Mouse (Mus musculus): ENCODE measurements at regions not wholly inside any gene's neighbourhood (a gene's known extent, or its start where the extent isn't known, plus 50 kb on each side); places are given as distances from the start of the nearest gene placed in this dataset.
"Not testable (repeated sequence)": the region's sequence is repeated elsewhere in the genome, so short reads cannot be mapped to it uniquely, and the experiment has no call there.

GRCm38 (mm10) chr4:89753484-89753883, 74.2 kb downstream of the Dmrta1 start:
- no peaks in the 10 kb centered on the region for H3K79me3 ChIP-seq (ENCODE audit: low read depth)
- TF ChIP-seq MYOD1 (IDR thresholded peaks at IDR 0.05; ENCODE audit: control insufficient read depth, insufficient read length, low read depth) = no peak
- TF ChIP-seq MAX (IDR thresholded peaks at IDR 0.05) = no peak
- TF ChIP-seq FOSL1 (IDR thresholded peaks at IDR 0.05; ENCODE audit: insufficient read depth, low read length, poor library complexity, severe bottlenecking) = no peak
- H3K79me2 ChIP-seq (ENCODE audit: control insufficient read depth, insufficient read depth) = no peaks in the 10 kb centered on the region

GRCm38 (mm10) chr4:89776269-89776668, 97.0 kb downstream of the Dmrta1 start:
- TF ChIP-seq MYOD1 (IDR thresholded peaks at IDR 0.05; ENCODE audit: control insufficient read depth, insufficient read length, low read depth) (no peak), MAX (IDR thresholded peaks at IDR 0.05) (no peak), FOSL1 (IDR thresholded peaks at IDR 0.05; ENCODE audit: insufficient read depth, low read length, poor library complexity, severe bottlenecking) (no peak), USF1 (IDR thresholded peaks at IDR 0.05; ENCODE audit: low read depth) (no peak), MYOG (IDR thresholded peaks at IDR 0.05; ENCODE audit: control insufficient read depth, extremely low read depth, insufficient read length) (no peak), CEBPB (IDR thresholded peaks at IDR 0.05; ENCODE audit: low read depth) (no peak), CTCF (IDR thresholded peaks at IDR 0.05; ENCODE audit: control insufficient read depth, insufficient read depth, insufficient read length) (no peak)
- no peaks in the 10 kb centered on the region for H3K79me3 ChIP-seq (ENCODE audit: low read depth)
- peaks cover 3% of the 10 kb centered on the region for H3K27me3 ChIP-seq (ENCODE audit: control insufficient read depth, insufficient read depth, insufficient read length)
- H3K36me3 ChIP-seq (ENCODE audit: control insufficient read depth, insufficient read depth) = no peaks in the 10 kb centered on the region
- H3ac ChIP-seq (ENCODE audit: control insufficient read depth, insufficient read length, low read depth) = no peak overlapping the region
- no peaks in the 10 kb centered on the region for H3K79me2 ChIP-seq (ENCODE audit: control insufficient read depth, insufficient read depth)
- no peak overlapping the region for H3K4me3 ChIP-seq (ENCODE audit: insufficient read depth, poor library complexity, severe bottlenecking)

More at GRCm38 (mm10) chr4:89753484-89753883, 74.2 kb downstream of the Dmrta1 start:
- H3K36me3 ChIP-seq (ENCODE audit: control insufficient read depth, insufficient read depth) = no peaks in the 10 kb centered on the region
- H3K4me3 ChIP-seq (ENCODE audit: insufficient read depth, poor library complexity, severe bottlenecking) = no peak overlapping the region
- no peak overlapping the region for H3ac ChIP-seq (ENCODE audit: control insufficient read depth, insufficient read length, low read depth)
- H3K27me3 ChIP-seq (ENCODE audit: control insufficient read depth, insufficient read depth, insufficient read length) = no peaks in the 10 kb centered on the region

GRCm38 (mm10) chr4:89781487-89781886, 102.3 kb downstream of the Dmrta1 start:
- no peaks in the 10 kb centered on the region for H3K79me2 ChIP-seq (ENCODE audit: control insufficient read depth, insufficient read depth)
- no peak for TF ChIP-seq MYOD1 (IDR thresholded peaks at IDR 0.05; ENCODE audit: control insufficient read depth, insufficient read length, low read depth)
- TF ChIP-seq FOSL1 (IDR thresholded peaks at IDR 0.05; ENCODE audit: insufficient read depth, low read length, poor library complexity, severe bottlenecking) = no peak
- TF ChIP-seq MYOG (IDR thresholded peaks at IDR 0.05; ENCODE audit: control insufficient read depth, extremely low read depth, insufficient read length) = no peak
- no peak for TF ChIP-seq USF1 (IDR thresholded peaks at IDR 0.05; ENCODE audit: low read depth)
- TF ChIP-seq CTCF (IDR thresholded peaks at IDR 0.05; ENCODE audit: control insufficient read depth, insufficient read depth, insufficient read length) = no peak
- no peak for TF ChIP-seq CEBPB (IDR thresholded peaks at IDR 0.05; ENCODE audit: low read depth)
- TF ChIP-seq MAX (IDR thresholded peaks at IDR 0.05) = no peak
- H3K4me3 ChIP-seq (ENCODE audit: insufficient read depth, poor library complexity, severe bottlenecking) = no peak overlapping the region
- peaks cover under 1% of the 10 kb centered on the region for H3K27me3 ChIP-seq (ENCODE audit: control insufficient read depth, insufficient read depth, insufficient read length)
- H3K79me3 ChIP-seq (ENCODE audit: low read depth) = no peaks in the 10 kb centered on the region
- no peak overlapping the region for H3ac ChIP-seq (ENCODE audit: control insufficient read depth, insufficient read length, low read depth)
- no peaks in the 10 kb centered on the region for H3K36me3 ChIP-seq (ENCODE audit: control insufficient read depth, insufficient read depth)

GRCm38 (mm10) chr4:89816823-89817222, 137.6 kb downstream of the Dmrta1 start:
- Histone ChIP-seq H3K79me2 (ENCODE audit: control insufficient read depth, insufficient read depth) (no peaks in the 10 kb centered on the region), H3K4me3 (ENCODE audit: insufficient read depth, poor library complexity, severe bottlenecking) (no peak overlapping the region), H3K27me3 (ENCODE audit: control insufficient read depth, insufficient read depth, insufficient read length) (no peaks in the 10 kb centered on the region), H3K36me3 (ENCODE audit: control insufficient read depth, insufficient read depth) (no peaks in the 10 kb centered on the region), H3K79me3 (ENCODE audit: low read depth) (no peaks in the 10 kb centered on the region), H3ac (ENCODE audit: control insufficient read depth, insufficient read length, low read depth) (no peak overlapping the region)
- no peak for TF ChIP-seq USF1 (IDR thresholded peaks at IDR 0.05; ENCODE audit: low read depth)
- no peak for TF ChIP-seq CEBPB (IDR thresholded peaks at IDR 0.05; ENCODE audit: low read depth)
- TF ChIP-seq FOSL1 (IDR thresholded peaks at IDR 0.05; ENCODE audit: insufficient read depth, low read length, poor library complexity, severe bottlenecking) = no peak
- no peak for TF ChIP-seq MYOD1 (IDR thresholded peaks at IDR 0.05; ENCODE audit: control insufficient read depth, insufficient read length, low read depth)
- TF ChIP-seq MAX (IDR thresholded peaks at IDR 0.05) = no peak
- TF ChIP-seq MYOG (IDR thresholded peaks at IDR 0.05; ENCODE audit: control insufficient read depth, extremely low read depth, insufficient read length) = no peak
- no peak for TF ChIP-seq CTCF (IDR thresholded peaks at IDR 0.05; ENCODE audit: control insufficient read depth, insufficient read depth, insufficient read length)

GRCm38 (mm10) chr4:89834552-89835206, 155.4 kb downstream of the Dmrta1 start:
- H3K36me3 ChIP-seq (ENCODE audit: control insufficient read depth, insufficient read depth) = no peaks in the 10 kb centered on the region
- H3K79me3 ChIP-seq (ENCODE audit: low read depth) = no peaks in the 10 kb centered on the region
- no peaks in the 10 kb centered on the region for H3K27me3 ChIP-seq (ENCODE audit: control insufficient read depth, insufficient read depth, insufficient read length)
- TF ChIP-seq MYOD1 (IDR thresholded peaks at IDR 0.05; ENCODE audit: control insufficient read depth, insufficient read length, low read depth) (no peak), CTCF (IDR thresholded peaks at IDR 0.05; ENCODE audit: control insufficient read depth, insufficient read depth, insufficient read length) (no peak), MAX (IDR thresholded peaks at IDR 0.05) (no peak), FOSL1 (IDR thresholded peaks at IDR 0.05; ENCODE audit: insufficient read depth, low read length, poor library complexity, severe bottlenecking) (no peak), USF1 (IDR thresholded peaks at IDR 0.05; ENCODE audit: low read depth) (no peak), MYOG (IDR thresholded peaks at IDR 0.05; ENCODE audit: control insufficient read depth, extremely low read depth, insufficient read length) (no peak), CEBPB (IDR thresholded peaks at IDR 0.05; ENCODE audit: low read depth) (no peak)
- H3K4me3 ChIP-seq (ENCODE audit: insufficient read depth, poor library complexity, severe bottlenecking) = no peak overlapping the region
- H3K79me2 ChIP-seq (ENCODE audit: control insufficient read depth, insufficient read depth) = no peaks in the 10 kb centered on the region
- H3ac ChIP-seq (ENCODE audit: control insufficient read depth, insufficient read length, low read depth) = no peak overlapping the region

- H3K27me3 ChIP-seq (ENCODE audit: control insufficient read depth, insufficient read depth, insufficient read length); H3K79me2 ChIP-seq (ENCODE audit: control insufficient read depth, insufficient read depth); H3K79me3 ChIP-seq (ENCODE audit: low read depth); H3K36me3 ChIP-seq (ENCODE audit: control insufficient read depth, insufficient read depth); H3K4me3 ChIP-seq (ENCODE audit: insufficient read depth, poor library complexity, severe bottlenecking); H3ac ChIP-seq (ENCODE audit: control insufficient read depth, insufficient read length, low read depth): not testable (repeated sequence)
Observed at GRCm38 (mm10) chr4:89875375-89876055, 196.3 kb downstream of the Dmrta1 start.

- not testable (repeated sequence) for H3K36me3 ChIP-seq (ENCODE audit: control insufficient read depth, insufficient read depth); H3K79me3 ChIP-seq (ENCODE audit: low read depth); H3K4me3 ChIP-seq (ENCODE audit: insufficient read depth, poor library complexity, severe bottlenecking); H3K27me3 ChIP-seq (ENCODE audit: control insufficient read depth, insufficient read depth, insufficient read length); H3K79me2 ChIP-seq (ENCODE audit: control insufficient read depth, insufficient read depth); H3ac ChIP-seq (ENCODE audit: control insufficient read depth, insufficient read length, low read depth)
Observed at GRCm38 (mm10) chr4:89876131-89876530, 196.9 kb downstream of the Dmrta1 start.
